In the genomic region with DNA sequence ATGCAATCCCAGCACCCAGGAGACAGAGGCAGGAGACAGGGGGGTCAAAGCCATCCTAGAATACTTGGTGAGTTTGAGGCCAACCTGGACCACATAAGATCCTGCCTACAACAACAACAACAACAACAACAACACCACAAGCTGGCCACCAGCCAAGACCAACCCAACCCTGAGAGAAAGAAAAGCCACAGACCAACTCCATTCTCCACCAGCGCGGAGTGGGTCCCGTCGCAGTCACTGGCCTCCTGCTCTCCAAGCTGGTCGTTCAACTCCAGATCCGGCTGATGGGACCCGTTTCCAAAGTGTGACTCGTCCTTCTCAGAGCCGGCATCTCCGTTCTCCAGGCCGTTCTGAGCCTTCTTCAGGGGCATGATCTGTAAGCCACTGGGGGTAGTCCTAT, we compare ENCODE assay signal across 17 mouse cellular contexts.
"Had no signal": no experiment of that assay in that cellular context is flagged by ENCODE, and none has a peak within 500 bp of the region (broad histone marks: within the 10 kb centered on the region; RNA-seq: fewer than 3 reads in every experiment).

No protein-coding gene starts in this region.

- H3K4me3 ChIP-seq: neural tube, embryonic 12.5 days; neural tube, embryonic 13.5 days; neural tube, embryonic 15.5 days; stomach, embryonic 15.5 days had no signal

- H3K27ac ChIP-seq: neural tube, embryonic 12.5 days; neural tube, embryonic 13.5 days; neural tube, embryonic 15.5 days; stomach, embryonic 15.5 days; stomach, postnatal 0 days had no signal

- H3K36me3 ChIP-seq: stomach, embryonic 15.5 days had no signal

- H3K9ac ChIP-seq: neural tube, embryonic 12.5 days; neural tube, embryonic 13.5 days; neural tube, embryonic 15.5 days; stomach, embryonic 15.5 days had no signal

- H3K27me3 ChIP-seq: neural tube, embryonic 12.5 days; neural tube, embryonic 13.5 days; neural tube, embryonic 15.5 days; stomach, embryonic 15.5 days had no signal

- DNase-seq: retina, postnatal 1 day; right cerebral cortex, adult 18-20 months; right cerebral cortex, postnatal 14 days; right cerebral cortex, postnatal 25 days; right cerebral cortex, postnatal 4 days; spleen, adult 18-20 months; thymus, adult 18-20 months; thymus, adult 2 months; thymus, postnatal 14 days; thymus, postnatal 25 days; thymus, postnatal 36 days; thymus, postnatal 4 days had no signal

- H3K4me2 ChIP-seq: neural tube, embryonic 12.5 days; neural tube, embryonic 13.5 days; neural tube, embryonic 15.5 days; stomach, embryonic 15.5 days had no signal

- H3K9me3 ChIP-seq: neural tube, embryonic 12.5 days; neural tube, embryonic 13.5 days; neural tube, embryonic 15.5 days; stomach, embryonic 15.5 days had no signal
